Mouse (Mus musculus) inflammation-experienced regulatory T-cells, adult 6 months (primary cell): ENCODE results near the gene D630039A03Rik. TPM values are rescaled to one million over a fixed set of nuclear protein-coding genes. Genes with fewer than 3 reads are reported as not detected.

ENCODE experiments used
- ATAC-seq: one replicate; pipeline ENCODE4 v1.8.0; 2017
- polyA plus RNA-seq, 3 experiments: library from polyadenylated mRNA; unstranded; fragments of 100-300 nt; shearing (Covaris generic); gene quantifications; one replicate each; pipeline ENCODE4 v1.2.1; 2017

Gene D630039A03Rik
- 10 to 100 TPM in 2 of 3 experiments, 1 to 10 TPM in 1; 8.9 to 18.3 (median 18.2) TPM for polyA plus RNA-seq

DNA sequence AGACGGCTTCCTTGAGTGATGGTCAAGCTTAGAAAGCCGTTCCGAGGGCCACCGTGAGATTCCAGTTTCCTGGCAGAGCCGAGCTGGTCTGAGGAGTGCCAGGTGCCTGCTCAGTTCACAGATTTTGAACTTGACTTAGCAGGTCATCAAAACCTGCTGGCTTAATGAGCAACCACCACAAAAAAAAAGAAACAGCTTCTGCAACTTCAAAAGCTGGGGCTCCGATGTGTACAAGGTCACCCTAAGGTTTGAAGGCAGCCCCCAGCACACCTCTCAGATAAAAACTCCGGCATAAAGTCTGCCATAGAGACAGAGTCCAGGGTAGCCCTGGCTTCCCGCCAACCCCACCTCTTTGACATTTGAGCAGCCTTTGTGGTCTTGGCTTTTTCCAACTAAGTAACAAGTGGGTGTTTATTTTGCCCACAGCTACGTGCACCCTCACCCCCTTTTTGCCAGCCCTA is at the start of gene D630039A03Rik:
Gene D630039A03Rik (minus strand): TSS at position 97 of the 461 bp plus-strand sequence.
- ATAC-seq = peak; percentile 60

DNA sequence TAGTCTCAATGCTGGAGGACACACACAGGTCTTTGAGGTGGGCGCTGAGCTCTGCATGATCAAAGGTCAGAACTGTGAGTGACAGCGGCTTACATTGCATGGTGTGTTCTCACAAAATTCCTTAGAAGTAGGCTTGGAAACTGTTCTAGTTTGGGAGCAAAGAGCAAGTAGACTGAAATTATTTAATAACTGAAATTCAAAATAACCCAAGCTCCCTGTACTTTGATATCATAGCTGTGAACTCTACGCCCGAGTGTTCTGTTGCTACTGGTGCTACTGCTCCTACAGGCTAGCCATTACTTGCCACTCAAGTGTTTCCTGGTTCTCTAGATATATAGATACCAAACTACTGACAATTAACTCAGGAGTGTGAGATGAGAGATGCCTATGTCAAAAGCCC is 49.4 kb upstream of the D630039A03Rik start:
- ATAC-seq = no peak

DNA sequence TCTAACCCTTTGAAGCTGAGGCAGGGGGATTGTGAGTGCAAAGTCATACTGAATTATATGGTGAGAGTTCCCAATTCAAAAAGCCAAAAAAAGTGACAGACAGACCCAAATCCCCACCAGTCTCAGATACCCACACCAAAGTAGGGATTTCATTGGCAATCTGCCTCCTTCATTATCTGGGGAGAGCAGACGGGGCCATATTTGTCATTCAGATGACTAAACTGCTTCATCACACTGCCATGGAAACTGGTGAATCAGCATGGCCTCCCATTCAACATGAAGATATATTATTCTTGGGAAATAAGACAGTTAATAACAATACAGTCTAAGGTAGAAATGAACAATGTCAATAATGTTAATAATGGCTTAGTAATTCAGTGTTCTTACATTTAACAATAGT is 48.0 kb upstream of the D630039A03Rik start:
- no peak for ATAC-seq

DNA sequence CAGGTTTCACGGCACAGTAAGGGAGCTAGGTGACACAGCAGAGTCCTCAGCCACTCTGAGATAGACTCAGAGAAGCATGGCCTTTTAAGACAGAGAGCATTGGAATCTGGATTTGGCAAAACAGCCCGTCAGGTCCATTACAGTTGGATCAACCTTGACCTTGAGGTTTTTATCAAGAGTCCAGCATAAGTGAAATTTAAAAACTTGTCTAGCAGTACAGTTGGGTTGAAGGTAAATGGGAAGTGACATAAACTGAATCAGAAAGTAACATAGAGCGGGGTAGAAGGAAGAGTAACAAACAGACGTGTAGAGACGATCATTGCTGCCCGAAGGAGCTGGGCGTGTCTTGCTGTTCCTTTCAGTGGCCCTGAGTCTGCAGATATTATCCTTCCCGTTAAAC is 43.0 kb upstream of the D630039A03Rik start:
- no peak for ATAC-seq

DNA sequence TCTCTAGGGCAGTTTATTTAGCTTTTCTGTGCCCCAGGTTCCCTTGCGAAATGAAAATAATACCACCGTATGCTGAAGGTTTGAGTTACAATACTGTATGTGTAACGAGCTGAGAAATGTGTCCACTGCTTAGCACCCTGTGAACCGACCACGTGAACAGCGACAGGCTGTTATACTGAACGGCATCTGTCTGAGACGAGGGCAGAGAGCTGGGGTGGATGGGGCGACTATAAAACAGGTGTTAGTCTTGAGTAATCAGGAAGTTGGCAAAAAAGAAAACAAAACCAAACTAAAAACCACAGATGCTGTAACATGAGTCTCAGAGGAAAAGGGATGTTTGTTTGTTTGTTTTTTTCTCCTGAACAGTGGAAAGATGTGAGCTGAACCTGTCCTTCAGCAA is 42.0 kb upstream of the D630039A03Rik start:
- ATAC-seq = no peak

DNA sequence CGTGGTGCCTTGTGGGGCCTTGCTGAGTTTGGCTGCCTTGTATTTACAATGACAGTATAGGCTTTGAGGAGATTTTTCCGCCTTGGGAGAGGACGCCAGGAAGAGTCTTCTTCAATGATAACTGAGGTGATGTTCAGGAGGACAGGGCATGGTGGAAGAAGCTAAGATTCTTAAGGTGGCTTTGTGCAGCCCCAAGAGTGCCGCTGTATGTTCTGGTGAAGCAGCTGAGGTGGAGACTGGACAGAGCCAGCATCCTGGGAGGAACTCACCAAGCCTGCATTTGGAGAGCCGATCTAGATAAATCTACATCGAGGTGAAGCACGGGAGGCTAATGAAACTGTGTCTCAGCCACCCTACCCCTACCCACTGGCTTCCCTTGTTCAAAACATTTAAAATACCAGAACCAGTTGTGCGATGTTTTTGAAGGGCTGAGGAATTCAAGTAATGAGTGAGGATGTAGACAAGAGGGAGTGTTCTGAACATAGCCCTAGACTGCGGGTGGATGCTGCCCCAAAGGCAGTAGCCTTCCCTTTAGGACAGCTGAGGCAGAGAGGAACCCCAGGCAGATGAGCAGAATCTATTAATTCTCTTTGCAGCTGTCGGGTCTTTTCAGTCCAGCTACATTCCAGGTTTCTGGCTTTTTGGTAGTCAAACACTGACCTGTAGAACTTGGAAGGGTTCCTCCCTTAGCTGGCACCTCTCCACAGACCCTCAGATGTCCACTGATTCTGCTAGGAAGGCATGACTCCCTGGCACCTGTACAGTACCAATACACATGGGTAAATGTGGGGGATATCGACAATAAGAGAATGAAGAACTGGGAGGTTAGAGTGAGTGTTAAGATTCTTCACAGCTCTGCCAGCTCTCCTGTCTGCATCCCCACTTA is 41.3 kb upstream of the D630039A03Rik start:
- no peak for ATAC-seq

DNA sequence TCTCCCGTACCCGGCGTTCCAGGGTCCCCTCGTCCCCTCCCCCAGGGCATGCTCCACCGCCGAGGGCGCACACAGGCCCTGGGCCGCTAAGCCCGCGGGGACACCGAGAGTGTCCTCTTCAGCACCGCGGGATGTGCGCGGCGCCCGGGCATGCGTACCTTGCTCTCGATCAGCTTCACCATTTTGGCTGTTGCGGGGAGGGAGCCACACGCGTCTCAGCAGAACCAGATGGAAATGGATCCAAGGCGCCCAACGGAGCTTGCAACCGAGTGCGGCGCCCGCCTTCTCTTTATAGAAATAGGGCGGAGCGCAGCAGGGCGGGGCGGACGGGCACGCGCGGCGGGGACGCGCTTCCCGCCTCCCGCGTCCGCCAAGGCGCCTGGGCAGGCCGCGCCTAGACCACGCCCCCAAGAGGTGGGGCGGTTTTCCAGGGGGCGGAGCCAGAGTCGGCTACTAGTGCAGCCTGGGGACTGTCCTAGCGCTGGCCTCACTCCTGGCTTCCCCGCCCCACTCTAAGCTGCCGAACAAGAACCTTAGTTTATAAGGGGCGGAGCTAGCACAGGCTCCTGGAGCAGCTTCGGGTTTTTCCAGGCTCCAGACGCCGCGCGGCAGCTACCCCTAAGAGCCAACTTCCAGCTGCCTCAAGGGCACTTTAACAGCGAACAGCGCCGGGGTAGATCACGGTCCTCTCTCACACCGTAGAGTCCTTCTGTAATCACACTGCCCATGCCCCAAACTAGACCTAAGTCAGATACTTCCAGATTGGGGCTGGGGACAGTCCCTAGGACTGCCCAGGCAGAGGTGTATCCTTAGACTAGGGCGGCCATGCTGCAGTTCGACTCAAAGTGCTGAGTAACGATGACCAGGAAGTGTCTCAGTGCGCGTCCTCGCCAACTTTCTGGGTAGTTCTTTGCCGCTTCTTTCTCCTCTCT is 40.2 kb upstream of the D630039A03Rik start, which contains the start of gene Txn1:
Gene Txn1 (minus strand): TSS at position 383 of the 932 bp plus-strand sequence.
- peak; percentile 85 for ATAC-seq

DNA sequence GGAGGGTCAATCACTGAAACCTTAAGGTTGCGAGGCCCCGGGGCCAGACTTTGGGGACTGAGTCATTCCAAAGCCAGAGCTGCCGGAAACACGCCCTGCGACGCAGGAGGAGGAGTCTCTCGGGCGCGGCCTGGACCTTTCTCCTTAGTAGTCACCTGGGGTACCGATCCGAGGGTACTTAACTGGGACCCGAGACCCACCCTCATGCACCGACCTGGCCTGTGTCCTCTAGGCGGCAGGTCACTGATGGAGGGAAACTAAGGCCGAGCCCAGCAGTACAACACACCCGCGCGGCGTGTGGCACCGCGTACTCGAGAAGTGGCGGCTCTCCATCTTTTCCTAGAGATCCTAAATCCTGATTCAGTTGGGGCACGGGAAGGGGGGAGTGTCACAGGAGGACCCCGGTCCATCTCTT is 39.5 kb upstream of the D630039A03Rik start:
- ATAC-seq = peak; percentile 33

DNA sequence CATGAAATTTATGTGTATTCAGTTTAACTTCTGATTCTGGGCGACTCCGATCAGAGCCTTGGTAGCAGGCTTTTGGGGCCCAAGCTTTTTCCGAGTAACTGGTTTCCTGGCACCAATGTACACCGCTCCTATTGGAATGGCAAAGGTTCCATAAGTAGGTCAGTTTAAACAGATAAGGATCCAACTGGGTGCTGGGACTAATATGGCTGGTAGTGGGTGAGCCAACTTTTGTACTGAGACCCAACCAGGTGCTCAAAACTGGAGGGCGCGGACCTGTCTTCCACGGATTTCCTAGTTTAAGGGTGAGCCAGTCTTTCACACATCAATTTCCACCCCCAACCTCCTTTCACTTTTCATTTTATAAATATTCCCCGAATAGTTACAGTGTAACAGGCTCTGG is 38.9 kb upstream of the D630039A03Rik start:
- ATAC-seq = no peak

DNA sequence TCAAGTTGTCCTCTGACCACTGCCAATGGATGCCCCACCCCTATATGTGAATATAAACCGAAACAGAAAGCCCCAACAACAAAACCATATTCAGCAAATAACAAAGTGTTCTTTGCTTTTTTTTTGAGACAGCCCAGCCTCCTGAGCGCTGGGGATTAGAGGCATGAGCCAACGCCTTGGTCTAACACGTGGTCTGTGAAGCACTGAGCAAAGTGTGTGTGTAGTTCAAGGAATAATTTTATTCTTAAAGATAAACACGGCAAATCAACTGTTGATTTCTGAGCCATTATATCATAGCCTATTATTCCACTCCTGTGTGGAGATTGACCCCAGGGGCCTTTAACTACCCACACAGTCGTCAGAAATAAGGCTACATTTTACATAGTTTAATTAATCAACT is 38.5 kb upstream of the D630039A03Rik start:
- no peak for ATAC-seq

DNA sequence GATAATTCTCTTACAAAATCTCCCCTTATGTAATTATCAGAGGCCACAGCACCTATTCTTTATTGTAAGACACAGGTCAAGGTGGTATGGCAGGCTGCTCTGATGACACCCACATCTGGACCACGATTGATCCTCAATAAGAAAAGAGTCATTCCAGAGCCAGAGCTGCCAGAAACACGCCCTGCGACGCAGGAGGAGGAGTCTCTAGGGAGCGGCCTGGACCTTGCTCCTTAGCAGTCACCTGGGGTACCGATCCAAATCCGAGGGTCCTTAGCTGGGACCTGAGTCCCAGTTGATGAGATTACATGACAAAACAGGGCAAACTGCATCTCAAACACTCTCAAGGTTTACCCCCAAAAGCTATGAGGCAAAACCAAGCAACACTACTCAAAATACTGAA is 37.7 kb upstream of the D630039A03Rik start:
- no peak for ATAC-seq

DNA sequence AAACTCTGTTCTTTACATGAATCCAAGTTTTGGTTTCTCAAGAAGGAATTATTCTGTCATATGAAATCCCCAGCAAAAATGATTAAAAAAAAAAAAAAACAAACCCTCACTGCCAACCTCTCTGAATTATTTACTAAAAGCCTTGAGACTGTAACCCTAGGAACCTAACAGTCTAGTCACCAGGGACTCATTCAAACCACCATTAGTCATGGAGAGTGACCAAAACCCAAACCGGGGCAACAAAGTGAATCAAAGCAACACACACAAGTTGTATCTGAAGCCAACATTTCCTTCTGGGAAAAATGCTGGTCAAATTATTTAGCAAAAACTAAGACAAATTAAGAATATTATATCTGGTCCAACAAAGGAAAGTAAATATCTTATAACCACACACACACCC is 36.8 kb upstream of the D630039A03Rik start:
- ATAC-seq = no peak

DNA sequence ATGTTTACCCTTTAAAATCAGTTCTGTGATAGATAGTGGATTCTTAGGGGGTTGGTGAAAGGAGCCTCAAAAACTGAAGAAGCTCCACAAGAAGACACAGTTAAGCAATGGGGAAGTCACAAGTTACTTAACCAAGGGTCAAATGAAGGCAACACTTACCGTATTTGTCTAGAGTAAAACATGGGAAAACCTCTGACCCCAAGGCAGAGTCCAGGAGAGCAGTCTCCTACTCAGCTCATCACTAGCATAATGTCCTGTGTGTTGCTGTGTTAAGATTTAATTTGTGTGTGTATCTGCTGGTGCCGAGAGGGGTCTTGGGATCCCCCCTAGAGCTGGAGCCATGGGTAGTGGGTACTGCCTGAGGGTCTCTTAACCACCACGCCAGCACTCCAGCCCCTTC is 36.3 kb upstream of the D630039A03Rik start:
- no peak for ATAC-seq

DNA sequence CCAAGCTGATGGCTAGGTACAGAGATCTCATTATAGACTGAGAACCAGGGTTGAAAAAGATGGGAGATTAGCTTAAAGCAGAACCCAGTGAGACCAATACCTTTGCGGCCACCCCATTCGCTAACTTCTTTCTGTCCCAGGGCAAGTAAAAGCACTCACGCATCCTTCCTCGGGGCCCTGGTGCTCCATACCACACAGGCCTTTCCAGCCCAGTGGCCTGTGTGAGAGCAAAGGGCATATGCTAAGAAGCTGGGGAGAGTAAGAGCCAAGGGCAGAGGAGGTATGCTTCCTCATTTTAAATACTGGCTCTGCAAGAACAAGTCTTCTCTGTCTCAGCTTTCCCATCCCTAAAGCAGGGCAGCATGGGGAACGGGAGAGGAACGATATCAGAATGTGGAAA is 33.8 kb upstream of the D630039A03Rik start:
- ATAC-seq = no peak

DNA sequence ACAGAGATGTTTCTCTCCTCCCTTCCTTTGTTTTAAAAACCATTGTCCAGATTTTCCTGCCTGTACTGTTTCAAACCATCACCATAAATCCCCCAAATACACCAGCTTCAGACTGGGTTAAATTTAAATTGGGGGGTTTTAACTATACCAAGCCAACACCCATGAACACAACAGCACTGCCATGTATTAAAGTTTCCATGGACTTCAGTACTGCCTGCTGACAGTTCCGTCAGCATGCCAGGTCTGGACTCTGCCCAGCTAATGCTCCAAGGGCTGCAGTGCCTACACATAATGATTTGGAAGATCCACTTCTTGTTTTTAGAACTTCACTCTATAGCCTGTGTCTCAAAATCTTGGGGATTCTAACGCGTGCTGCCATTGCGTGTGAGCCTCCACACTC is 31.4 kb upstream of the D630039A03Rik start:
- no peak for ATAC-seq

DNA sequence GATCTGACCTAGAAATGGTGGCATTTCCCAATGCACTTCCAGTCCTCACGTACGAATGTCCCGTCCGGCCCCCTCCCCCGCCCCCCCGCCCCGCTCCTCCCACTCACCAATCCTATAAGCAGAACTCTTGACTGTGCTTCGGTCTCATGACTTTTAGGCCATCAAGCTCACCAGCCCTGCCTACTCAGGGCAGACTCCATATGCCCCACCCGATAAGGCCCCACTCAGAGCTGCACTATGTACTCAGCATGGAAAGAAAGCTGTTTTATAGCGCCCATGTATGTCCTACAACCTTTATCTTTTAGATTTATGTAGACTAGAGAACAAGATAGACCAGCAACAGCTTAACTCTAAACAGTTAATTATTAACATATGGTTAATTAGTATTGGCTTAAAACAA is 30.9 kb upstream of the D630039A03Rik start:
- no peak for ATAC-seq

DNA sequence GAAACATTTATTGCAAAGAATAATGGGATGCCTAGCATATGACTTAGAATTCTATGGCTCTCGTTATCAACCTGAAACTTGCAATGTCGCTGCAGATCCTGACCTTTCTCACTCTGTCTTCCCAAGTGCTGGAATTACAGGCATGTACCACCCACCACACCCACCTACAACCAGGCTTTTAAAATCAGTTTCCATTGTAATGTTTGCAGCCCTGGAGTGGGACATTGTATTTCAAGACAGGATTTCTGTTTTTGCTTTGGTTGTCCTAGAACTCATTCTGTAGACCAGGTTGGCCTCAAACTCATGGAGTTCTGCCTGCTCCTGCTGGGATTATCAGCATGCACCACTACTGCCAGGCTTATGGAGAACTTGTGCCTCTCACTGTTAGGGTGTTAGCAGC is 26.8 kb upstream of the D630039A03Rik start:
- ATAC-seq = no peak

DNA sequence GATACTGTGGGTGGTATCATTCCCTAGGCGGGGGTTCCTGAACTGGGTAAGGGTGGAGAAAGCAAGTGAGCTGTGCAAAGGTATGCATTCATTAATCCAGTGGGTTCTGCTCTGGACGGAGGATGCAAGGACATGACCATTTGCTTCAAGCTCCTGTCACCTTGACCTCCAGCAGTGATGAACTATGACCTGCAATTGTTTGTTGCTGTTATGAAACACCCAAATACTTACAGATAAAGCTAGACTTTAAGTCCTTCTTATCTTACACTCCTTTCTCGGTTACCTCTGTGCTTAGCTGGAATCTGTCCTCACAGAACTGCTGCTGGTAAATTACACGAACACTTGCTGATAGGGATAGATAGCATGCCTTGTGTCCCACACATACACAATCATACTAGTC is 24.5 kb upstream of the D630039A03Rik start:
- ATAC-seq = no peak

DNA sequence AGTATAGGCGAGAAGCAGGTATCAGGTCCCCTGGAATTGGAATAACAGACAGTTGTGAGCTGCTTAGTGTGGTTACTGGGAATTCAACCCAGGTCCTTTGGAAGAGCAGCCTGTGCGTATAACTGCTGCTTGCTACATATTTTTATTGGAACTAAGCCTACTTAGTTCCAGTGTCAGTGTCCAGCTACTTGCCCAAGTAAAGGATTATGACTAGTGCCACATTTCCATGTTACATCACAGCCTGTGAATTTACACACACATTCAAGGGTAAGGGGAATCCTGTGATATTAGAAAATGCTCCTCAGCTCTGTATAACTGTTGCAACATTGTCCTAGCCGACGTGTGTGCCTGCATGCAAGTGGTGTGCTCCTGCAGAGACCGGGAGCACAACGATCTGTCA is 21.2 kb upstream of the D630039A03Rik start:
- no peak for ATAC-seq

DNA sequence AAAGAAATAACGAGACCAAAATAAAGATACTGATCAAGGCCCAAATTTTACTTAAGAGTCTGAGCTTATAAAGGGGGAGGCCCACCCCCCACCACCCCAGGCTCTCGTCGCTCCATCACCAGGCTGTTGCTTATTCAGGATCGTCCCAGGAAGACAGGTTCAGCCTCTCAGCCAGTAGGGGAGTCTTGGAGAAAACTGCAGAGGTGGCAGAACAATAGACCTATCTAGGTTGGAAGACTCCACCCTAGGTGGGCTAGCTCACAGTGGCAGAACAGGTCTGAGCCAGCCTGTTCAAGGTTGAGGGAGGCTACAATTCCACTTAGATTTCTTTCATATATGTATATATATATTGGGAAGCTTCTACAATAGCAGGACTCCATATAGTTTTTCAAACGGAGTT is 18.1 kb upstream of the D630039A03Rik start:
- no peak for ATAC-seq

DNA sequence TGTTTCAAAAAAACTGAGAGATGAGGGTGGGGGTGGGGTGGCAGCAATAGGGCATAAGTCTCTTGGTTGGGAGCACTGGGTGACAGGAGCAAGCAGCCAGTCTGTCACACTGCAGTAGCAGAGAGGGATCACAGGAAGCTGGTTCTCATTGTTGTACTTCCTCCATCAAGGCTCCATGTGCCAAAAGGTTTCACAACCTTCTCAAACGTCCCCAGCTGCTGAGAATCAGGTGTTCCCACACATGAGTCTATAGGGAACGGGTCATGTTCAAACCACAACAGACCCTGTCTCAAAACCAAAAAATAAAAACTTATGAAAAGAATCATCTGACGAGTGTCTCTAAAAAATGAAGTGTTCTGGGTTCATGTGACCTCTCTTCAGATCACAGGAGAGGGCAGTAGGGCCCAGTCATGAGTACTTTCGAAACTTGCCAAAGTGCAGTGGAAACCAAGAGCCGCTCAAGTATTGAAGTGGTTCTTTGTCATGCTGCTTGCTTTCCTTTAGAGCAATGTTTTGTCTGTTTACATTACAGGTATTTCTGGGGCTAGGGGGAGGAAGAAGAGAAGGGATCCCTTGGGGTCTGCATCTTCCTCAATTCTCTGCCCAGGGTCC is 14.6 kb upstream of the D630039A03Rik start:
- ATAC-seq = no peak

DNA sequence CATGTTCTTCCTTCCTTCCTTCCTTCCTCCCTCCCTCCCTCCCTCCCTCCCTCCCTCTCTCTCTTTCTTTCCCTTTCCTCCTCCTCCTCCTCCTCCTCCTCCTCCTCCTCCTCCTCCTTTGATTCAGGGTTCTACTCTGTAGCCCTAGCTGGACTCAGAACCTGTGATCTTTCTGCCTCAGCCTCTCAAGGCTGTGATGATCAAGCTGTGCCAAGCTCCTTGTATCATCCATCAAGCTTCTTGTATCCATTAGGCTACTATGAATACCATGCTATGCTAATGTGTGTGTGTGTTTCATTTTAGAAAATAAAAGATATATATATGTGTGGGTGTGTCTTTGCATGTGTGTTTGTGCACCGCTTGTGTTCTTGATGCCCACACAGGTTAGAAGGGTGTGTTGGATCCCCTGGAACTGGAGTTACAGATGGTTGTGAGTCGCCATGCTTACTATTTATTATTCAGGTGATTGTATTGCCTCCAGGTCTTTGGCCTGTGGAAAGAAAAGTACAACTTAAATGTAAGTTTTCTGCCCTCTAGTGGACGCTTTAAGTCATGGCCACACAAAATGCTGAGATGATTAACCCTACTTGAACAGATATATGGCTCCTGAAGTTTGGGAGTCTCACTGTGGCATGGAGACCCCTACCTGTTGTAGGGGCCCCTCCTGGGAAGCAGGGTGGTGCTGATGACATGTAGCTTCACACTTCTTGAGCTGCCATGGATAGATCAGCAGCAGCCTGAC is 11.5 kb upstream of the D630039A03Rik start:
- peak; percentile 89 for ATAC-seq
